Comparison of ENCODE assay signal across 8 mouse cellular contexts in genomic region chr7:68128271-68128674, GRCm38 (mm10).
DNase-seq lines count a peak whose midpoint lies in the region; ATAC-seq and TF ChIP-seq lines count a peak whose summit lies in the region.

No protein-coding gene starts in this region.

- no peaks in the 10 kb centered on the region for H3K36me3 ChIP-seq in forebrain, embryonic 16.5 days (ENCODE audit: control insufficient read depth, insufficient read depth)

- peak overlapping the region; percentile 51 for H3K4me3 ChIP-seq in forebrain, embryonic 16.5 days (replicated peaks; ENCODE audit: low read length)

- no peaks in the 10 kb centered on the region for H3K9me3 ChIP-seq in forebrain, embryonic 16.5 days (ENCODE audit: control insufficient read depth, low read length)

- peaks cover 33% of the 10 kb centered on the region for H3K4me1 ChIP-seq in forebrain, embryonic 16.5 days (replicated peaks; ENCODE audit: control insufficient read depth, insufficient read depth, low read length)

- H3K9ac ChIP-seq in forebrain, embryonic 16.5 days (replicated peaks; ENCODE audit: low read depth, low read length): peak overlapping the region; percentile 67

- ATAC-seq in forebrain, embryonic 16.5 days: peak; percentile 4; the same call in 1 of the 2 replicates

- no peaks in the 10 kb centered on the region for H3K27me3 ChIP-seq in forebrain, embryonic 16.5 days (replicated peaks; ENCODE audit: control insufficient read depth, insufficient read depth, low read length)

- DNase-seq in kidney, adult 18-20 months: peak; percentile 43
- no peak for DNase-seq in kidney, adult 8-10 months
- peak; percentile 76 for DNase-seq in brain, embryonic 14.5 days (ENCODE audit: low read depth)
- peak; percentile 23 for DNase-seq in liver
- peak; percentile 35 for DNase-seq in thymus, postnatal 14 days
- DNase-seq in urinary bladder, postnatal 10 days (ENCODE audit: low spot score): no peak
- DNase-seq in lung, adult 18-20 months: no peak

- H3K27ac ChIP-seq in forebrain, embryonic 16.5 days (ENCODE audit: low read length): peak overlapping the region; percentile 95

- 4% methylated on average over 7 of the region's 7 CpGs for WGBS in forebrain, embryonic 16.5 days

- peak overlapping the region; percentile 71 for H3K4me2 ChIP-seq in forebrain, embryonic 16.5 days (ENCODE audit: low read length)

- TF ChIP-seq POLR2A in brain, embryonic 14.5 days (IDR thresholded peaks at IDR 0.05; ENCODE audit: borderline replicate concordance, extremely low read depth, insufficient read depth, insufficient read length, poor library complexity, severe bottlenecking): no peak

- no peak for TF ChIP-seq CTCF in brain, embryonic 14.5 days (IDR thresholded peaks at IDR 0.05; ENCODE audit: borderline replicate concordance, extremely low read depth, insufficient read depth, insufficient read length)

Comparison
In these comparisons a context has a peak if more than half of its experiments do, and no peak if none do; other contexts are left out.
1. DNase-seq: peak in kidney, adult 18-20 months (single experiment), brain, embryonic 14.5 days (single experiment), liver (single experiment) and thymus, postnatal 14 days (single experiment); none in kidney, adult 8-10 months (0 of 2), urinary bladder, postnatal 10 days (single experiment) and lung, adult 18-20 months (0 of 2).